Mouse (Mus musculus) embryonic facial prominence, embryonic 10.5 days (tissue): ENCODE results near the gene Prkce. TPM values are rescaled to one million over a fixed set of nuclear protein-coding genes. Genes with fewer than 3 reads are reported as not detected.
"Not testable (repeated sequence)": the region's sequence is repeated elsewhere in the genome, so short reads cannot be mapped to it uniquely, and the experiment has no call there.

ENCODE experiments used
- DNase-seq: peaks from one replicate; pipeline ENCODE4 v3.0.0-alpha.2; 2017; ENCODE audit warnings: low spot score
- H3K27ac ChIP-seq: fragments of 300-500 bp; sonication (generic); replicated peaks from 2 replicates; pipeline ENCODE4 v1.5.1; 2016; ENCODE audit warnings: mild to moderate bottlenecking
- H3K27me3 ChIP-seq: fragments of 300-500 bp; sonication (generic); replicated peaks from 2 replicates; pipeline ENCODE4 v1.6.1; 2016; ENCODE audit warnings: low read depth, mild to moderate bottlenecking; ENCODE audit not compliant: poor library complexity, severe bottlenecking
- H3K36me3 ChIP-seq: fragments of 300-500 bp; sonication (generic); replicated peaks from 2 replicates; pipeline ENCODE4 v1.6.1; 2016; ENCODE audit warnings: mild to moderate bottlenecking, moderate library complexity
- H3K4me1 ChIP-seq: fragments of 300-500 bp; sonication (generic); 2 replicates; pipeline ENCODE4 v1.6.1; 2016
- H3K4me3 ChIP-seq: fragments of 300-500 bp; sonication (generic); 2 replicates; pipeline ENCODE4 v1.5.1; 2016; ENCODE audit warnings: mild to moderate bottlenecking, moderate library complexity
- H3K9me3 ChIP-seq: fragments of 300-500 bp; sonication (generic); 2 replicates; pipeline ENCODE4 v1.6.1; 2016; ENCODE audit warnings: mild to moderate bottlenecking
- WGBS: fragments of 180-500 bp; shearing (Covaris S2); methylation state at CpG from one replicate; pipeline ENCODE4 v1.1.7; 2016; 5-methylcytosine and 5-hydroxymethylcytosine counted together
- polyA plus RNA-seq: library from polyadenylated mRNA; unstranded; fragments of >200 nt; fragmentation: Nextera tagmentation; extraction: Ambion mirVana; gene quantifications from 2 replicates; pipeline ENCODE4 v1.2.1, GENCODE M21; 2016

Prkce gene
- polyA plus RNA-seq, 1 experiment from 2014 or later: 4.2 TPM

GRCm38 (mm10) chr17:86466871-86467270 lies 299.3 kb downstream of the Prkce start:
- DNase-seq: no peak
- Histone ChIP-seq H3K36me3 (no peaks in the 10 kb centered on the region), H3K4me1 (peaks cover 52% of the 10 kb centered on the region), H3K4me3 (no peak overlapping the region), H3K27me3 (peaks cover 21% of the 10 kb centered on the region), H3K27ac (no peak overlapping the region), H3K9me3 (no peaks in the 10 kb centered on the region)
- 52% methylated on average over 7 of the region's 7 CpGs for WGBS

GRCm38 (mm10) chr17:86467291-86467898 lies 299.8 kb downstream of the Prkce start:
- peaks cover 52% of the 10 kb centered on the region for H3K4me1 ChIP-seq
- DNase-seq: no peak
- H3K4me3 ChIP-seq: no peak overlapping the region
- H3K36me3 ChIP-seq: no peaks in the 10 kb centered on the region
- peaks cover 21% of the 10 kb centered on the region for H3K27me3 ChIP-seq
- H3K27ac ChIP-seq: no peak overlapping the region
- WGBS: 54% methylated on average over 10 of the region's 10 CpGs
- no peaks in the 10 kb centered on the region for H3K9me3 ChIP-seq

- Histone ChIP-seq H3K4me1 (peaks cover 52% of the 10 kb centered on the region), H3K27me3 (peaks cover 21% of the 10 kb centered on the region), H3K27ac (no peak overlapping the region), H3K4me3 (no peak overlapping the region), H3K9me3 (no peaks in the 10 kb centered on the region), H3K36me3 (no peaks in the 10 kb centered on the region)
- DNase-seq: no peak
- WGBS: 65% methylated on average over 5 of the region's 5 CpGs
Observed at GRCm38 (mm10) chr17:86467967-86468366, 300.4 kb downstream of the Prkce start.

GRCm38 (mm10) chr17:86470160-86470559 lies 302.6 kb downstream of the Prkce start:
- peaks cover 21% of the 10 kb centered on the region; the same call in 1 of the 2 replicates for H3K27me3 ChIP-seq
- H3K4me3 ChIP-seq: no peak overlapping the region
- no peak overlapping the region for H3K27ac ChIP-seq
- H3K4me1 ChIP-seq: peaks cover 44% of the 10 kb centered on the region
- H3K36me3 ChIP-seq: no peaks in the 10 kb centered on the region
- no peak for DNase-seq
- H3K9me3 ChIP-seq: no peaks in the 10 kb centered on the region
- 91% methylated on average over 5 of the region's 5 CpGs for WGBS

- no peaks in the 10 kb centered on the region for H3K36me3 ChIP-seq
- no peaks in the 10 kb centered on the region for H3K9me3 ChIP-seq
- WGBS: 46% methylated on average over 5 of the region's 5 CpGs
- peaks cover 30% of the 10 kb centered on the region for H3K4me1 ChIP-seq
- no peak overlapping the region for H3K4me3 ChIP-seq
- H3K27me3 ChIP-seq: peaks cover 21% of the 10 kb centered on the region; the same call in 1 of the 2 replicates
- H3K27ac ChIP-seq: no peak overlapping the region
- DNase-seq: peak; percentile 59
Observed at GRCm38 (mm10) chr17:86471684-86472083, 304.1 kb downstream of the Prkce start.

- no peaks in the 10 kb centered on the region for H3K27me3 ChIP-seq
- WGBS: 87% methylated on average over 10 of the region's 10 CpGs
- H3K36me3 ChIP-seq: no peaks in the 10 kb centered on the region
- no peak overlapping the region for H3K4me3 ChIP-seq
- H3K9me3 ChIP-seq: no peaks in the 10 kb centered on the region
- no peak for DNase-seq
- no peak overlapping the region for H3K27ac ChIP-seq
- H3K4me1 ChIP-seq: no peaks in the 10 kb centered on the region
Observed at GRCm38 (mm10) chr17:86476674-86477073, 309.1 kb downstream of the Prkce start.

- H3K27ac ChIP-seq, H3K27me3 ChIP-seq: not testable (repeated sequence)
Observed at GRCm38 (mm10) chr17:86477401-86477800, 309.8 kb downstream of the Prkce start.

GRCm38 (mm10) chr17:86479406-86479805 lies 311.8 kb downstream of the Prkce start:
- Histone ChIP-seq H3K4me1 (peaks cover 1% of the 10 kb centered on the region), H3K4me3 (no peak overlapping the region), H3K27ac (no peak overlapping the region), H3K36me3 (no peaks in the 10 kb centered on the region), H3K27me3 (no peaks in the 10 kb centered on the region), H3K9me3 (no peaks in the 10 kb centered on the region)
- DNase-seq: no peak
- WGBS: 78% methylated on average over 10 of the region's 10 CpGs

More at GRCm38 (mm10) chr17:86477401-86477800, 309.8 kb downstream of the Prkce start:
- H3K36me3 ChIP-seq, H3K4me3 ChIP-seq, DNase-seq, H3K9me3 ChIP-seq, H3K4me1 ChIP-seq: not testable (repeated sequence)

GRCm38 (mm10) chr17:86482675-86483074 lies 315.1 kb downstream of the Prkce start:
- no peak overlapping the region for H3K27ac ChIP-seq
- 90% methylated on average over 10 of the region's 10 CpGs for WGBS
- H3K9me3 ChIP-seq: no peaks in the 10 kb centered on the region
- no peak overlapping the region for H3K4me3 ChIP-seq
- DNase-seq: no peak
- peaks cover 4% of the 10 kb centered on the region for H3K4me1 ChIP-seq
- no peaks in the 10 kb centered on the region for H3K27me3 ChIP-seq
- no peaks in the 10 kb centered on the region for H3K36me3 ChIP-seq

- H3K4me3 ChIP-seq: no peak overlapping the region
- no peaks in the 10 kb centered on the region for H3K36me3 ChIP-seq
- peaks cover 4% of the 10 kb centered on the region for H3K4me1 ChIP-seq
- no peaks in the 10 kb centered on the region for H3K9me3 ChIP-seq
- no peaks in the 10 kb centered on the region for H3K27me3 ChIP-seq
- peak; percentile 80 for DNase-seq
- WGBS: 16% methylated on average over 3 of the region's 3 CpGs
- no peak overlapping the region for H3K27ac ChIP-seq
Observed at GRCm38 (mm10) chr17:86484087-86484737, 316.6 kb downstream of the Prkce start.

GRCm38 (mm10) chr17:86486657-86487056 lies 319.1 kb downstream of the Prkce start:
- H3K9me3 ChIP-seq: no peaks in the 10 kb centered on the region
- no peak overlapping the region for H3K4me3 ChIP-seq
- H3K4me1 ChIP-seq: peaks cover 4% of the 10 kb centered on the region
- no peak overlapping the region for H3K27ac ChIP-seq
- no peaks in the 10 kb centered on the region for H3K27me3 ChIP-seq
- no peak for DNase-seq
- H3K36me3 ChIP-seq: no peaks in the 10 kb centered on the region
- WGBS: 86% methylated on average over 5 of the region's 5 CpGs

- Histone ChIP-seq H3K4me3 (no peak overlapping the region), H3K27ac (no peak overlapping the region), H3K4me1 (peaks cover 4% of the 10 kb centered on the region), H3K36me3 (no peaks in the 10 kb centered on the region), H3K9me3 (no peaks in the 10 kb centered on the region), H3K27me3 (no peaks in the 10 kb centered on the region)
- 89% methylated on average over 3 of the region's 3 CpGs for WGBS
- DNase-seq: no peak
Observed at GRCm38 (mm10) chr17:86487450-86487849, 319.9 kb downstream of the Prkce start.

- no peak overlapping the region for H3K4me3 ChIP-seq
- no peaks in the 10 kb centered on the region for H3K9me3 ChIP-seq
- peaks cover 11% of the 10 kb centered on the region for H3K4me1 ChIP-seq
- no peak for DNase-seq
- H3K27ac ChIP-seq: no peak overlapping the region
- no peaks in the 10 kb centered on the region for H3K36me3 ChIP-seq
- 88% methylated on average over 10 of the region's 10 CpGs for WGBS
- no peaks in the 10 kb centered on the region for H3K27me3 ChIP-seq
Observed at GRCm38 (mm10) chr17:86489827-86490226, 322.2 kb downstream of the Prkce start.
